Mouse (Mus musculus): ENCODE measurements around the gene Kcna4. TPM values are rescaled to one million over a fixed set of nuclear protein-coding genes. Genes with fewer than 3 reads are reported as not detected.
A peak's percentile ranks its signal among the peaks of the same experiment; 100 is the strongest.

Kcna4 gene
- polyA plus RNA-seq (2015; fragmentation: Nextera tagmentation; extraction: Ambion mirVana): 0.07 and 0.26 TPM in 2 replicates

DNA sequence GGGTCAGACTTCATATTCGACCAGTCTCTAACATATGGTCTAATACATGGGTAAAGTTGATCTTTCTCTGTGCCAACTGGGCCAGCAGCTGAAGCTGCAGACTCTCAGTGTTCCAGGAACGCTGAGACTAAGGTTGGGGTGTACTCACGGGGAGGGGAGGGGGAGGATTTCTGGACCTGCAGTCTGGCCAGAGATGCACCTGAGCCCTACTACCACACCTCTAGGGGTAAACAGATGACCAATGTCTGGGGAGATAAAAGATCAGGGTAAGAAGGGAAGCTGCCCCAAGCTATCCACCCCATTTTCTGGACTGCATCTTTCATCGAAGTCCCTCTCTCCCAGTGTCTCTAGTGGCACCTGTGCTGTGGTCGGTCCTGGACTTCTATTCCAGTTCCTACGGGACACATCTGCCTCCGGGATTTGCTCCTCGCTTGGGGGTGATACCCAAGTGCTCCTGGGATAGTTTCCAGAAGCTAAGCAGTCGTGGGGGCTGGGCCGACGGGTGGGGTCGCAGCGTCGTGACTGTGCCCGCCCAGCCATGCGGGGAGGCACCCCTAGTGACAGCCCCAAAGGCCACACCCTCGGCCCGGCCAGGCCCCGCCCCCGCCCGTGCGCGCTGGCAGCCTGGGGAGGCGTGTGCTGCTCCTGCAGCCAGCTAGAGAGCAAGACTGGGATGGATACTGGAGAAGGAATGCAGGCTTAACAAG lies at the start of gene Kcna4:
TSS of gene Kcna4 (plus strand) at position 650 of the 707 bp plus-strand sequence.
- H3K27me3 ChIP-seq (replicated peaks; ENCODE audit: control insufficient read depth, insufficient read depth, low read length): no peaks in the 10 kb centered on the region
- no peak for TF ChIP-seq CTCF (IDR thresholded peaks at IDR 0.05; ENCODE audit: low read depth)
- WGBS: 4% methylated on average over 24 of the region's 24 CpGs
- peak; percentile 49; the same call in 1 of the 2 replicates for ATAC-seq
- H3K9ac ChIP-seq (ENCODE audit: low read depth, low read length): no peak within 1 kb of the TSS
- H3K27ac ChIP-seq (ENCODE audit: low read depth, low read length): no peak within 1 kb of the TSS
- no peaks in the 10 kb centered on the region for H3K36me3 ChIP-seq (ENCODE audit: control insufficient read depth, insufficient read depth)
- peak within 1 kb of the TSS; percentile 28 for H3K4me3 ChIP-seq (ENCODE audit: low read depth, low read length)
- H3K4me2 ChIP-seq (replicated peaks; ENCODE audit: low read depth): peak within 1 kb of the TSS; percentile 64
- no peaks in the 10 kb centered on the region for H3K4me1 ChIP-seq (replicated peaks; ENCODE audit: control insufficient read depth, insufficient read depth, low read length)
- no peaks in the 10 kb centered on the region for H3K9me3 ChIP-seq (ENCODE audit: control insufficient read depth)

GRCm38 (mm10) chr2:107258091-107258490 lies 32.3 kb upstream of the Kcna4 start:
- Histone ChIP-seq H3K9ac (ENCODE audit: low read depth, low read length) (no peak overlapping the region), H3K27ac (ENCODE audit: low read depth, low read length) (no peak overlapping the region), H3K4me2 (replicated peaks; ENCODE audit: low read depth) (no peak overlapping the region), H3K9me3 (ENCODE audit: control insufficient read depth) (no peaks in the 10 kb centered on the region), H3K4me3 (ENCODE audit: low read depth, low read length) (no peak overlapping the region), H3K4me1 (replicated peaks; ENCODE audit: control insufficient read depth, insufficient read depth, low read length) (no peaks in the 10 kb centered on the region), H3K27me3 (replicated peaks; ENCODE audit: control insufficient read depth, insufficient read depth, low read length) (no peaks in the 10 kb centered on the region), H3K36me3 (ENCODE audit: control insufficient read depth, insufficient read depth) (no peaks in the 10 kb centered on the region)
- no peak for TF ChIP-seq CTCF (IDR thresholded peaks at IDR 0.05; ENCODE audit: low read depth)
- WGBS: 62% methylated on average over 3 of the region's 3 CpGs
- ATAC-seq: no peak

DNA sequence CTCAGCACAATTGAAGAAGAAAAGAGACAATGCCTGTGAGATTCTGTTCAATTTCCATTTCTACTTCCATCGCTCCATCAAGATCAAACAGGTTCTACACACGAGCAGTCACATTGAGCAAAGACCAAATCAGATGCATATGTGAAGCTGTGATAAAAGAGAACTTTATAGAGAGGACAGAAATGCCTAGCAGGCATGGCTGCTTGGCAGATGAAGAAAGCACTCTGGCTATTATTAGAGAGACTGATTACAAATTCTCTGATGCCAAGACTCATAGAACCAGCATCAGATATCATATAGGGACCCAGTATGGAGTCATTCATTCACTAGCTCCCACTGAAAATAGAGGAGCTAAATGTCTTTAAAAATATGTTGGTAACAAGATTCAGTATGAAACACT lies 24.2 kb upstream of the Kcna4 start:
- no peak for TF ChIP-seq CTCF (IDR thresholded peaks at IDR 0.05; ENCODE audit: low read depth)
- Histone ChIP-seq H3K4me3 (ENCODE audit: low read depth, low read length) (no peak overlapping the region), H3K9me3 (ENCODE audit: control insufficient read depth) (no peaks in the 10 kb centered on the region), H3K4me2 (replicated peaks; ENCODE audit: low read depth) (no peak overlapping the region), H3K4me1 (replicated peaks; ENCODE audit: control insufficient read depth, insufficient read depth, low read length) (no peaks in the 10 kb centered on the region), H3K36me3 (ENCODE audit: control insufficient read depth, insufficient read depth) (no peaks in the 10 kb centered on the region), H3K27ac (ENCODE audit: low read depth, low read length) (no peak overlapping the region), H3K9ac (ENCODE audit: low read depth, low read length) (no peak overlapping the region), H3K27me3 (replicated peaks; ENCODE audit: control insufficient read depth, insufficient read depth, low read length) (no peaks in the 10 kb centered on the region)
- no peak for ATAC-seq
- 72% methylated on average over 2 of the region's 2 CpGs for WGBS

DNA sequence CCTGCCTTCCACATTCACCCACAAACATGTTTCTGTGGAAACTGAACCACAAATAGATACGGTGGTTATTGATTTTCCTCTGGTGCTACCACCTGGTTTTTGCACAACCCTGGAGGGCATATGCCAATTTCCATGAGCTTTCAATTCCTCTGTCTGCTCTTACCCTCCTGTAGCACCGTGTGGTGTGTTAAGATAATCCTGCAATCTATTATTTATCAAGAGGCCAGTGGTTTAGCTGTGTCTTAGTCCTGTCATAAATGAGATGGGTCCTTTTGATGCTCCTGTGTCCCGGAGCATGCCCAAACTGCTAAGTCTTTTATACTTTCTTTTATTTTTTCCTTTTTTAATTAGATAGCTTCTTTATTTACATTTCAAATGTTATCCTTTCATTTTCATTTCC lies 20.4 kb upstream of the Kcna4 start:
- no peak overlapping the region for H3K9ac ChIP-seq (ENCODE audit: low read depth, low read length)
- 76% methylated on average over 3 of the region's 3 CpGs for WGBS
- no peak for TF ChIP-seq CTCF (IDR thresholded peaks at IDR 0.05; ENCODE audit: low read depth)
- H3K9me3 ChIP-seq (ENCODE audit: control insufficient read depth): no peaks in the 10 kb centered on the region
- H3K27me3 ChIP-seq (replicated peaks; ENCODE audit: control insufficient read depth, insufficient read depth, low read length): no peaks in the 10 kb centered on the region
- no peaks in the 10 kb centered on the region for H3K36me3 ChIP-seq (ENCODE audit: control insufficient read depth, insufficient read depth)
- no peak for ATAC-seq
- no peak overlapping the region for H3K27ac ChIP-seq (ENCODE audit: low read depth, low read length)
- H3K4me1 ChIP-seq (replicated peaks; ENCODE audit: control insufficient read depth, insufficient read depth, low read length): no peaks in the 10 kb centered on the region
- no peak overlapping the region for H3K4me2 ChIP-seq (replicated peaks; ENCODE audit: low read depth)
- H3K4me3 ChIP-seq (ENCODE audit: low read depth, low read length): no peak overlapping the region

DNA sequence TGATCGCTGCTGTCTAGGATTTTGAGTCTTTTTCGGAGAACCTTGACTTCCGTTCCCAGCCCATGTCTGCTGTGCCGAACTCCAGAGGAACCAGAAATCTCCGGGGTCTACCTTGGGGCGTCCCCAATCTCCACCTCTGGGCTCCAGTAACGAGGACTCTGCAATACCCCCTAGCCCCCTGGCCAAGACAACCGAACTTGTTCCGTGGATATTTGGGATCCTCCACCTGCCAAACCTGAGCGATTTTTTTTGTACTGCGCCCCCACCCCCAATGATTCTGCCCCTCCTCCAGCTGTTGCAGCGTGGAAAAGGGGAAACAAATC lies 219 bp downstream of the Kcna4 start:
- no peak overlapping the region for H3K9ac ChIP-seq (ENCODE audit: low read depth, low read length)
- H3K9me3 ChIP-seq (ENCODE audit: control insufficient read depth): no peaks in the 10 kb centered on the region
- WGBS: under 1% methylated on average over 12 of the region's 12 CpGs
- no peak for ATAC-seq
- no peaks in the 10 kb centered on the region for H3K4me1 ChIP-seq (replicated peaks; ENCODE audit: control insufficient read depth, insufficient read depth, low read length)
- peak overlapping the region; percentile 64 for H3K4me2 ChIP-seq (replicated peaks; ENCODE audit: low read depth)
- H3K4me3 ChIP-seq (ENCODE audit: low read depth, low read length): peak overlapping the region; percentile 28
- no peaks in the 10 kb centered on the region for H3K36me3 ChIP-seq (ENCODE audit: control insufficient read depth, insufficient read depth)
- no peaks in the 10 kb centered on the region for H3K27me3 ChIP-seq (replicated peaks; ENCODE audit: control insufficient read depth, insufficient read depth, low read length)
- TF ChIP-seq CTCF (IDR thresholded peaks at IDR 0.05; ENCODE audit: low read depth): no peak
- no peak overlapping the region for H3K27ac ChIP-seq (ENCODE audit: low read depth, low read length)

DNA sequence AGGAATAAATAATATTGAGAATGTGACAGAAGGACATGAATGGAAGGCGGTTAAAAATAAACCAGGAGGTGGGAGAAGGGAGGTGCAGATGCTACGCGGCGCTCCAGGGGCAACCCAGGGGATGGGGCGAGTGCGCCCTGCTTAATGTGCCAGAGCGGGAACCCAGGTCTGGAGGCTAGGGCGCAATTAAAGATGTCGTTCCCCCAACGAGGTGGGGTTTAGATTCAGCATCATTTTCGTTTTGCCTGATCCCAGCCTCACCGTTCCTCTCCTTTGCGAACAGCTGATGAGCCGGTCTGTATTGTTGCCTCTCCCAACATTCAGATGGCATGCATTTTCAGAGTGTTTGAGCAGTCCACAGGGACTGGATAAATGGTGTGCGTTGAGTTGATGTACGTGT lies 703 bp downstream of the Kcna4 start:
- Histone ChIP-seq H3K4me3 (ENCODE audit: low read depth, low read length) (peak overlapping the region; percentile 28), H3K27me3 (replicated peaks; ENCODE audit: control insufficient read depth, insufficient read depth, low read length) (no peaks in the 10 kb centered on the region), H3K4me2 (replicated peaks; ENCODE audit: low read depth) (peak overlapping the region; percentile 64), H3K27ac (ENCODE audit: low read depth, low read length) (no peak overlapping the region), H3K36me3 (ENCODE audit: control insufficient read depth, insufficient read depth) (no peaks in the 10 kb centered on the region), H3K9ac (ENCODE audit: low read depth, low read length) (no peak overlapping the region), H3K9me3 (ENCODE audit: control insufficient read depth) (no peaks in the 10 kb centered on the region), H3K4me1 (replicated peaks; ENCODE audit: control insufficient read depth, insufficient read depth, low read length) (no peaks in the 10 kb centered on the region)
- ATAC-seq: no peak
- WGBS: 6% methylated on average over 16 of the region's 16 CpGs
- no peak for TF ChIP-seq CTCF (IDR thresholded peaks at IDR 0.05; ENCODE audit: low read depth)
